Mouse (Mus musculus) G1E (cell line): ENCODE data around the gene Fhl3.

ENCODE experiments used
- CTCF ChIP-seq: IDR thresholded peaks from 2 replicates; pipeline ENCODE4 v1.5.1; 2012; ENCODE audit warnings: low read depth, low read length, inconsistent platforms, mixed read lengths
- POLR2AphosphoS5 ChIP-seq: IDR thresholded peaks from 2 replicates; pipeline ENCODE4 v1.6.1; 2012; ENCODE audit warnings: low read depth, low read length, inconsistent platforms; ENCODE audit not compliant: insufficient replicate concordance
- TAL1 ChIP-seq: conservative IDR thresholded peaks from 2 replicates; pipeline ENCODE4 v1.6.1; 2012; ENCODE audit warnings: low read depth, low read length, inconsistent platforms, mixed read lengths

DNA sequence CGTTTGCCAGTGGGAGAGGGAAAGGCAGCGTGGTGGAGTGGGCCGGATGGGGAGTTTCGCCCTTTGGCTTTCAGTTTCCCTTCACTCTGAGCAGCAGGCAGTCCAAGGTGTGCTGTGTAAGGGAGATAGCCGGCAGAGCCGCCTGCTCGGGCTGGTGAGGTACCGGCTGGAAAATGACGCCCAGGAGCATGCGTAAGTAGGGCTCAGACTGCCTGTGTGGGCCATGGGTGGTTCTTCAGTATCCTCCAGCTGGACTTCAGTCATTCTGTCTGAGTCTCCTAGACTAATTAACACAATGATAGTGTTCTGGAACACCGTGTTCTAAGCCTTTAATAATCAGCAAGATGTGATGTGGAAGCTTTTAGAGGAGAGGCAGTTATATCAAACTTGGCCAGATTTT is 42.3 kb downstream of the Fhl3 start:
- TF ChIP-seq CTCF (no peak), POLR2AphosphoS5 (no peak), TAL1 (no peak)
